Mouse (Mus musculus): ENCODE measurements around the gene Zbtb39. TPM values are rescaled to one million over a fixed set of nuclear protein-coding genes. Genes with fewer than 3 reads are reported as not detected.
"Not testable (repeated sequence)": the region's sequence is repeated elsewhere in the genome, so short reads cannot be mapped to it uniquely, and the experiment has no call there.

The Zbtb39 gene
- polyA plus RNA-seq, 1 experiment, result 7.4 TPM

GRCm38 (mm10) chr10:127751548-127751947 lies 12.2 kb downstream of the Zbtb39 start, which contains the start of gene Gpr182:
Gpr182 (minus strand) TSS chr10:127751732.
- Histone ChIP-seq H3K36me3 (ENCODE audit: control insufficient read depth, insufficient read depth, low read length) (no peaks in the 10 kb centered on the region), H3K27me3 (ENCODE audit: control insufficient read depth, insufficient read depth, low read length) (no peaks in the 10 kb centered on the region), H3K4me3 (ENCODE audit: control insufficient read depth, insufficient read depth, low read length) (no peak within 1 kb of the TSS), H3K27ac (ENCODE audit: control insufficient read depth, insufficient read depth, low read length) (no peak within 1 kb of the TSS), H3K4me1 (replicated peaks; ENCODE audit: control insufficient read depth, insufficient read depth, low read length) (no peaks in the 10 kb centered on the region)
- WGBS, result 85% methylated on average over 8 of the region's 8 CpGs
- no peak for DNase-seq
- TF ChIP-seq POLR2A (IDR thresholded peaks at IDR 0.05; ENCODE audit: control insufficient read depth, extremely low read depth, insufficient read depth, low read length, poor library complexity) (no peak), CTCF (IDR thresholded peaks at IDR 0.05; ENCODE audit: borderline replicate concordance, control insufficient read depth, extremely low read depth, insufficient read depth, low read length, poor library complexity) (no peak)

DNA sequence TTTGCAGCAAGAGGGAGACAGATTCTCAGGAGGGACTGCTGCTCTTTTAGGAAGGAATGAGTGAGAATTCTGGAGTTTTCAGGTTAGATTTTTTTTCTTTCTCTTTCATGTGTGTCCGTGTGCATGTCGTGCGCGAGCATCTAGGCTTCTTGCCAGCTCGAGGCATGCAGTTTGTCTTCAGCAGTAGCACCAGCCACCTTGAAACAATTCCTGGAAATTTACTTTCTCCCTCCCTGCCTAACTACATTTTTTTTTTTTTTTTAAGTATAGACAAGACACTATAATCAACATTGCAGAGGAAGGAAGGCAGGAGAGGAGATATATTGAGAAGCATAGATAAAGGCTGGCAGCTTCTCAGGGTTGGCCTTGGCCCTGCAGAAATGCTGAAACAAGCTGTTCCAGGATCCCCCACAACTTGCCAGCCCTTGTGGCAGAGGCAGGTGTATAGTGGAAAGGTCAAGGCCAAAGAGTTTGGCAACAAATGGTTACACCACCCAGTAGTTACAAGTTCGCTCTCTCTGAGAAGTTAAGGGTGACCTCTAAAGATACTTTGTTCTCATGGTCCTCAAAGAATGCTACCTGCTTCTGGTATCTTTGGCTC lies 15.3 kb downstream of the Zbtb39 start:
- Histone ChIP-seq H3K36me3 (ENCODE audit: control insufficient read depth, insufficient read depth, low read length) (no peaks in the 10 kb centered on the region), H3K27me3 (ENCODE audit: control insufficient read depth, insufficient read depth, low read length) (no peaks in the 10 kb centered on the region), H3K4me3 (ENCODE audit: control insufficient read depth, insufficient read depth, low read length) (no peak overlapping the region), H3K27ac (ENCODE audit: control insufficient read depth, insufficient read depth, low read length) (no peak overlapping the region), H3K4me1 (replicated peaks; ENCODE audit: control insufficient read depth, insufficient read depth, low read length) (no peaks in the 10 kb centered on the region)
- WGBS, result 79% methylated on average over 6 of the region's 6 CpGs
- TF ChIP-seq CTCF (IDR thresholded peaks at IDR 0.05; ENCODE audit: borderline replicate concordance, control insufficient read depth, extremely low read depth, insufficient read depth, low read length, poor library complexity) (no peak), POLR2A (IDR thresholded peaks at IDR 0.05; ENCODE audit: control insufficient read depth, extremely low read depth, insufficient read depth, low read length, poor library complexity) (no peak)
- DNase-seq, result no peak

GRCm38 (mm10) chr10:127755246-127755645 lies 15.9 kb downstream of the Zbtb39 start:
- H3K4me3 ChIP-seq (ENCODE audit: control insufficient read depth, insufficient read depth, low read length), result no peak overlapping the region
- H3K27me3 ChIP-seq (ENCODE audit: control insufficient read depth, insufficient read depth, low read length), result no peaks in the 10 kb centered on the region
- no peak for TF ChIP-seq CTCF (IDR thresholded peaks at IDR 0.05; ENCODE audit: borderline replicate concordance, control insufficient read depth, extremely low read depth, insufficient read depth, low read length, poor library complexity)
- no peak for TF ChIP-seq POLR2A (IDR thresholded peaks at IDR 0.05; ENCODE audit: control insufficient read depth, extremely low read depth, insufficient read depth, low read length, poor library complexity)
- no peaks in the 10 kb centered on the region for H3K4me1 ChIP-seq (replicated peaks; ENCODE audit: control insufficient read depth, insufficient read depth, low read length)
- H3K36me3 ChIP-seq (ENCODE audit: control insufficient read depth, insufficient read depth, low read length), result no peaks in the 10 kb centered on the region
- 66% methylated on average over 3 of the region's 3 CpGs for WGBS
- no peak overlapping the region for H3K27ac ChIP-seq (ENCODE audit: control insufficient read depth, insufficient read depth, low read length)
- DNase-seq, result no peak

DNA sequence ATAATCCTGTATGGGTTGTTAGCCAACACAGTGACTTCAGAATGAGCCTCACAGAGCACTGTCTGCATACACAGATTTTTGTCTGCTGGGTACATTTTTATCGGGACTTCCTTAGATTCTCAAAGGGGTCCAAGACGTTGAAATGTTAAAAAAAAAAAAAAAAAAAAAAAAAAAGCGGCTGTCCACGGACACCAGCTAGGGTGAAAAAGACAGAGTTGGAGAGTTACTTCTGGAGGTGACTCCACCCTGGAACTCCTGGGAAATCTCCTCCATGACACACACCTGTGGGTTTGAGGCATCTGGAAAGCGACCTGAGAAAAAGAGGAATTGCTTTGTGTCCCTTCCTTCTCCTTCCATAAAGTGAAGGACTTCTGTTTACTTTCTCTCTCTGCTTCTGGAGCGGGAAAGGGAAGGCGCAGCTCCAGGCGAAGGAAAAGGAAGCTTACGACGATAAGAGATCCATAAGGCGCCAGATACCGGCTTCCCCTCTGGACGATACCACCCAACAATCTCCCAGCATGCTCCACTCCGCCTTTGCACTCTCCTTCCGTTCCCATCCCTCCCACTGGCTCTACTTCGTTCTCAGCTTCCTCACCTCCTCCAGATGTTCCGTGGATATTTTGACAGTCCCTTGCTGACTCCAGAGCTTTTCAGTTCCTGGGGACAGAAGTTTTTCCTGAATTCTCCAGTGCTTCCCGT lies 16.6 kb downstream of the Zbtb39 start:
- H3K4me3 ChIP-seq (ENCODE audit: control insufficient read depth, insufficient read depth, low read length), result no peak overlapping the region
- WGBS, result 51% methylated on average over 18 of the region's 18 CpGs
- TF ChIP-seq CTCF (IDR thresholded peaks at IDR 0.05; ENCODE audit: borderline replicate concordance, control insufficient read depth, extremely low read depth, insufficient read depth, low read length, poor library complexity) (no peak), POLR2A (IDR thresholded peaks at IDR 0.05; ENCODE audit: control insufficient read depth, extremely low read depth, insufficient read depth, low read length, poor library complexity) (no peak)
- H3K4me1 ChIP-seq (replicated peaks; ENCODE audit: control insufficient read depth, insufficient read depth, low read length), result no peaks in the 10 kb centered on the region
- no peaks in the 10 kb centered on the region for H3K27me3 ChIP-seq (ENCODE audit: control insufficient read depth, insufficient read depth, low read length)
- H3K27ac ChIP-seq (ENCODE audit: control insufficient read depth, insufficient read depth, low read length), result no peak overlapping the region
- DNase-seq, result no peak
- no peaks in the 10 kb centered on the region for H3K36me3 ChIP-seq (ENCODE audit: control insufficient read depth, insufficient read depth, low read length)

GRCm38 (mm10) chr10:127759181-127760110 lies 20.1 kb downstream of the Zbtb39 start, which contains the start of the genes Rdh1 and Rdh16f1:
Rdh1 (plus strand) TSS chr10:127759721.
Rdh16f1 (plus strand) TSS chr10:127759787.
- 88% methylated on average over 9 of the region's 9 CpGs for WGBS
- Histone ChIP-seq H3K27me3 (ENCODE audit: control insufficient read depth, insufficient read depth, low read length) (no peaks in the 10 kb centered on the region), H3K4me3 (ENCODE audit: control insufficient read depth, insufficient read depth, low read length) (no peak within 1 kb of the TSS), H3K27ac (ENCODE audit: control insufficient read depth, insufficient read depth, low read length) (no peak within 1 kb of the TSS), H3K4me1 (replicated peaks; ENCODE audit: control insufficient read depth, insufficient read depth, low read length) (no peaks in the 10 kb centered on the region), H3K36me3 (ENCODE audit: control insufficient read depth, insufficient read depth, low read length) (no peaks in the 10 kb centered on the region)
- DNase-seq, result no peak
- no peak for TF ChIP-seq CTCF (IDR thresholded peaks at IDR 0.05; ENCODE audit: borderline replicate concordance, control insufficient read depth, extremely low read depth, insufficient read depth, low read length, poor library complexity)
- TF ChIP-seq POLR2A (IDR thresholded peaks at IDR 0.05; ENCODE audit: control insufficient read depth, extremely low read depth, insufficient read depth, low read length, poor library complexity), result no peak

DNA sequence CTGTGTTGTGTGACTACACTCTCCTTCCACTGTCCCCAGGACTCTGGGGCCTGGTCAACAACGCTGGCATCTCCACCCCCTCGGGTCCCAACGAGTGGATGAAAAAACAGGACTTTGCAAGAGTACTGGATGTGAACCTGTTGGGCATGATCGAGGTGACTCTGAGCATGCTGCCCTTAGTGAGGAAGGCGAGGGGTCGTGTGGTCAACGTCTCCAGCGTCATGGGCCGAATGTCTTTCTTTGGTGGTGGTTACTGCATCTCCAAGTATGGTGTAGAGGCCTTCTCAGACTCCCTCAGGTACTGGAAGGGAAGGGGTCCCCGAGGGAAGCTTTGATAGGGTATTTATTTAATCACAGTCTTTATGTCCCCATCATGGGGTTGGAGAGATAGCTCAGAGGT lies 23.6 kb downstream of the Zbtb39 start:
- H3K36me3 ChIP-seq (ENCODE audit: control insufficient read depth, insufficient read depth, low read length); H3K27ac ChIP-seq (ENCODE audit: control insufficient read depth, insufficient read depth, low read length); H3K4me3 ChIP-seq (ENCODE audit: control insufficient read depth, insufficient read depth, low read length); H3K27me3 ChIP-seq (ENCODE audit: control insufficient read depth, insufficient read depth, low read length); H3K4me1 ChIP-seq (replicated peaks; ENCODE audit: control insufficient read depth, insufficient read depth, low read length); DNase-seq: not testable (repeated sequence)
- 94% methylated on average over 10 of the region's 10 CpGs for WGBS

All from thymus, adult 2 months (tissue).